Mouse (Mus musculus) midbrain, postnatal 0 days (tissue): Measurements from ENCODE around the gene 1700015F17Rik. TPM values are rescaled to one million over a fixed set of nuclear protein-coding genes. Genes with fewer than 3 reads are reported as not detected.

Experiments
- ATAC-seq: fragments of 200-750 bp; cut with Nextera tagmentation; 2 replicates; pipeline ENCODE4 v1.8.0; 2017; ENCODE audit warnings: moderate number of reproducible peaks, mild to moderate bottlenecking, moderate TSS enrichment, moderate library complexity; ENCODE audit not compliant: low FRiP score
- DNase-seq: peaks from one replicate; pipeline ENCODE4 v3.0.0-alpha.2; 2015; ENCODE audit warnings: low spot score
- H3K27ac ChIP-seq: fragments of 300-500 bp; sonication (generic); 2 replicates; pipeline ENCODE4 v1.5.1; 2014; ENCODE audit warnings: low read depth, mild to moderate bottlenecking, low read length, mixed read lengths
- H3K27me3 ChIP-seq: fragments of 300-500 bp; sonication (generic); 2 replicates; pipeline ENCODE4 v1.6.1; 2014; ENCODE audit warnings: low read length, control low read depth, mixed read lengths; ENCODE audit not compliant: insufficient read depth
- H3K36me3 ChIP-seq: fragments of 300-500 bp; sonication (generic); 2 replicates; pipeline ENCODE4 v1.6.1; 2014; ENCODE audit warnings: low read length, control low read depth, mixed read lengths; ENCODE audit not compliant: insufficient read depth
- H3K4me1 ChIP-seq: fragments of 300-500 bp; sonication (generic); 2 replicates; pipeline ENCODE4 v1.6.1; 2014; ENCODE audit warnings: mild to moderate bottlenecking, control low read depth, antibody characterized with exemption, low read length, mixed read lengths; ENCODE audit not compliant: insufficient read depth
- H3K4me2 ChIP-seq: fragments of 300-500 bp; sonication (generic); 2 replicates; pipeline ENCODE4 v1.6.1; 2014; ENCODE audit warnings: low read depth, mild to moderate bottlenecking, low read length, mixed read lengths; ENCODE audit not compliant: poor library complexity, severe bottlenecking
- H3K4me3 ChIP-seq: fragments of 300-500 bp; sonication (generic); 2 replicates; pipeline ENCODE4 v1.5.1; 2014; ENCODE audit warnings: low read depth, mild to moderate bottlenecking, low read length, moderate library complexity
- H3K9ac ChIP-seq: fragments of 300-500 bp; sonication (generic); replicated peaks from 2 replicates; pipeline ENCODE4 v1.6.1; 2014; ENCODE audit warnings: mild to moderate bottlenecking, low read length, moderate library complexity, mixed read lengths; ENCODE audit not compliant: poor library complexity, severe bottlenecking
- H3K9me3 ChIP-seq: fragments of 300-500 bp; sonication (generic); 2 replicates; pipeline ENCODE4 v1.6.1; 2016; ENCODE audit warnings: low read length, control low read depth
- CTCF ChIP-seq: IDR thresholded peaks from 2 replicates; pipeline ENCODE4 v1.5.1; 2016; ENCODE audit warnings: antibody characterized with exemption, mild to moderate bottlenecking
- WGBS: fragments of 180-500 bp; shearing (Covaris S2); extraction: QIAGEN DNeasy Blood & Tissue Kit; methylation state at CpG from one replicate; pipeline ENCODE4 v1.1.7; 2014; 5-methylcytosine and 5-hydroxymethylcytosine counted together
- polyA plus RNA-seq: library from polyadenylated mRNA; unstranded; fragments of >200 nt; fragmentation: Nextera tagmentation; extraction: Ambion mirVana; gene quantifications from 2 replicates; pipeline ENCODE4 v1.2.1, GENCODE M21; 2015
- total RNA-seq: library from RNA; depleted of rRNA; stranded (reverse); fragments of >200 nt; gene quantifications from 2 replicates; pipeline ENCODE4 v1.2.3, GENCODE M21; 2014; rRNA removed

The 1700015F17Rik gene
- total RNA-seq (0.42 TPM in 1 of 2 replicates, not detected in the other), polyA plus RNA-seq (0.22 and 0.33 TPM in 2 replicates)

GRCm38 (mm10) chr5:5479043-5479442, at the start of gene 1700015F17Rik:
1700015F17Rik (minus strand) TSS chr5:5479143.
- Histone ChIP-seq H3K9me3 (no peaks in the 10 kb centered on the region), H3K4me3 (no peak within 1 kb of the TSS), H3K27ac (no peak within 1 kb of the TSS), H3K4me1 (no peaks in the 10 kb centered on the region), H3K4me2 (no peak within 1 kb of the TSS), H3K27me3 (no peaks in the 10 kb centered on the region), H3K9ac (no peak within 1 kb of the TSS), H3K36me3 (no peaks in the 10 kb centered on the region)
- no peak for DNase-seq
- no peak for ATAC-seq
- no peak for TF ChIP-seq CTCF
- WGBS, result 88% methylated on average over 6 of the region's 6 CpGs

GRCm38 (mm10) chr5:5515411-5515810, 36.5 kb upstream of the 1700015F17Rik start:
- H3K4me3 ChIP-seq, result peak overlapping the region; percentile 75; the same call in 1 of the 2 replicates
- no peak for ATAC-seq
- TF ChIP-seq CTCF, result no peak
- no peak overlapping the region for H3K27ac ChIP-seq
- no peaks in the 10 kb centered on the region for H3K27me3 ChIP-seq
- no peaks in the 10 kb centered on the region for H3K4me1 ChIP-seq
- H3K9me3 ChIP-seq, result no peaks in the 10 kb centered on the region
- no peak for DNase-seq
- no peak overlapping the region for H3K9ac ChIP-seq
- WGBS, result 80% methylated on average over 5 of the region's 5 CpGs
- H3K36me3 ChIP-seq, result no peaks in the 10 kb centered on the region; the same call in 1 of the 2 replicates
- no peak overlapping the region; the same call in 1 of the 2 replicates for H3K4me2 ChIP-seq

GRCm38 (mm10) chr5:5514196-5515076, 35.5 kb upstream of the 1700015F17Rik start, which contains the start of gene Cldn12:
Cldn12 (minus strand) TSS chr5:5514958.
- ATAC-seq, result peak; percentile 95
- H3K4me1 ChIP-seq, result no peaks in the 10 kb centered on the region
- peak within 1 kb of the TSS; percentile 75 for H3K4me3 ChIP-seq
- TF ChIP-seq CTCF, result no peak
- H3K36me3 ChIP-seq, result no peaks in the 10 kb centered on the region; the same call in 1 of the 2 replicates
- peak; percentile 100 for DNase-seq
- no peaks in the 10 kb centered on the region for H3K27me3 ChIP-seq
- H3K27ac ChIP-seq, result peak within 1 kb of the TSS; percentile 77
- under 1% methylated on average over 79 of the region's 79 CpGs for WGBS
- H3K4me2 ChIP-seq, result peak within 1 kb of the TSS; percentile 68
- H3K9ac ChIP-seq, result peak within 1 kb of the TSS; percentile 54
- H3K9me3 ChIP-seq, result no peaks in the 10 kb centered on the region

- no peak for TF ChIP-seq CTCF
- WGBS, result 82% methylated on average over 3 of the region's 3 CpGs
- DNase-seq (no peak), ATAC-seq (no peak)
- no peaks in the 10 kb centered on the region for H3K4me1 ChIP-seq
- H3K36me3 ChIP-seq, result no peaks in the 10 kb centered on the region; the same call in 1 of the 2 replicates
- H3K9ac ChIP-seq, result no peak overlapping the region
- H3K4me2 ChIP-seq, result no peak overlapping the region
- H3K9me3 ChIP-seq, result no peaks in the 10 kb centered on the region
- no peaks in the 10 kb centered on the region for H3K27me3 ChIP-seq
- H3K4me3 ChIP-seq, result no peak overlapping the region
- no peak overlapping the region for H3K27ac ChIP-seq
Observed at GRCm38 (mm10) chr5:5511401-5511800, 32.5 kb upstream of the 1700015F17Rik start.

- no peak for TF ChIP-seq CTCF
- DNase-seq, result no peak
- WGBS, result 72% methylated on average over 5 of the region's 5 CpGs
- no peaks in the 10 kb centered on the region; the same call in 1 of the 2 replicates for H3K36me3 ChIP-seq
- H3K4me3 ChIP-seq, result no peak overlapping the region
- no peaks in the 10 kb centered on the region for H3K4me1 ChIP-seq
- no peak for ATAC-seq
- H3K27ac ChIP-seq, result no peak overlapping the region
- no peaks in the 10 kb centered on the region for H3K27me3 ChIP-seq
- H3K9me3 ChIP-seq, result no peaks in the 10 kb centered on the region
- no peak overlapping the region for H3K4me2 ChIP-seq
- no peak overlapping the region for H3K9ac ChIP-seq
Observed at GRCm38 (mm10) chr5:5510989-5511388, 32.0 kb upstream of the 1700015F17Rik start.
